Mouse (Mus musculus): Measurements from ENCODE around the gene Ppp4c. TPM values are rescaled to one million over a fixed set of nuclear protein-coding genes. Genes with fewer than 3 reads are reported as not detected.

The Ppp4c gene
- polyA plus RNA-seq, 1 experiment from 2014 or later: 374 TPM

DNA sequence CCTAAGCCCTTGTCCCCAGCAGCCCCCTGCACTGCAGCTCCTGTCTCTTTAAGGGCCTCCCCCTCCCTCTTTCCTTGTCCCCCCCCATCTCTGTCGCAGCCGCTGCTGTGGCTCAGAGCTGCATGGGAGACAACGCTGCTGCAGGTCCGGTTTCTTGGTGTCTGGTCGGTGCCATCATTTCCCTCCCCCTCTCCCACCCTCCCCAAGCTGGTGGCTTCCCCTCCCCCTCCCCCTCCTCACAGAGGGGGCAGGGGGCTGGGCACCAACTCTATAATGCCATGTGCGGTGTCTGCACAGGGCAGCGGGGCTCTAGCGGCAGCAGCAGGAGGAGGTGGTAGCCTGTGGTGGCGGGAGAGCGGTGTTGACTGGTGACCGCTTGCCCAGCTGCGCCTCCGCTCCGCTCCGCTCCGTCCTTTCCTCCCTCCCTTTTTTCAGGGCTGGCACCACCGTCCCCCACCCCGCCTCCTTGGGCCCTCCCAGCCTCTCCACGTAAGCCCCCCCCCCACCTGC is 31.0 kb upstream of the Ppp4c start:
- peak overlapping the region; percentile 33 for H3K4me3 ChIP-seq (ENCODE audit: low read depth, low read length)
- H3K4me2 ChIP-seq (ENCODE audit: low read depth, low read length): peak overlapping the region; percentile 68
- no peak overlapping the region for H3K27ac ChIP-seq (replicated peaks; ENCODE audit: low read depth, low read length)
- WGBS: 0% methylated on average over 16 of the region's 19 CpGs
- H3K9me3 ChIP-seq (replicated peaks; ENCODE audit: control insufficient read depth, low read length): no peaks in the 10 kb centered on the region
- peaks cover 3% of the 10 kb centered on the region; the same call in 1 of the 2 replicates for H3K4me1 ChIP-seq (ENCODE audit: control insufficient read depth, insufficient read depth, low read length)
- H3K36me3 ChIP-seq (replicated peaks; ENCODE audit: control insufficient read depth, insufficient read depth, low read depth, low read length): no peaks in the 10 kb centered on the region
- peaks cover 17% of the 10 kb centered on the region for H3K27me3 ChIP-seq (ENCODE audit: control insufficient read depth, insufficient read depth, low read length)
- DNase-seq (ENCODE audit: low spot score): peak; percentile 20
- ATAC-seq (replicated peaks; ENCODE audit: insufficient number of reproducible peaks, low FRiP score, low TSS enrichment, low read depth): no peak
- peak overlapping the region; percentile 53 for H3K9ac ChIP-seq (replicated peaks; ENCODE audit: low read length)

DNA sequence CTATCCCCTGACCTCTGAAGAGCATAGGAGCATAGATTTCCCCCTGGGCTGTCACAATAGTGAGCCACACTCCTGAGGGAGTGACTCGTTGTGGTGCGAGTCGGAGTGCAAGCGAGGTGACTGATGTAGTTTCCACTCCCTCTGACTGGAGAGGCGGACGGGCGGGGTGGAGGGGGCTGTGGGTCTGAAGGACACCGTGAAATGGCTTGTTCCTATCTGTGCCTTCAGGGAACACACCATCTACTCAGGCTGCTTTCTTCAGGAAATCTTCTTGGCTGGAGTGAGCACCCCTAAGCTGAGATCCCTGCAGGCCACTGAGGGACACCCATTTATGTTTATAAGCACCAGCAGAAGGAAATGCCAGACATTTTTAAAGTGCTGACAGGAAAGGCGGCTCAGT is 30.4 kb upstream of the Ppp4c start:
- Histone ChIP-seq H3K4me1 (ENCODE audit: control insufficient read depth, insufficient read depth, low read length) (peaks cover 3% of the 10 kb centered on the region; the same call in 1 of the 2 replicates), H3K9me3 (replicated peaks; ENCODE audit: control insufficient read depth, low read length) (no peaks in the 10 kb centered on the region), H3K4me2 (ENCODE audit: low read depth, low read length) (peak overlapping the region; percentile 68; the same call in 1 of the 2 replicates), H3K4me3 (ENCODE audit: low read depth, low read length) (peak overlapping the region; percentile 33; the same call in 1 of the 2 replicates), H3K27ac (replicated peaks; ENCODE audit: low read depth, low read length) (no peak overlapping the region), H3K27me3 (ENCODE audit: control insufficient read depth, insufficient read depth, low read length) (peaks cover 17% of the 10 kb centered on the region), H3K36me3 (replicated peaks; ENCODE audit: control insufficient read depth, insufficient read depth, low read depth, low read length) (no peaks in the 10 kb centered on the region), H3K9ac (replicated peaks; ENCODE audit: low read length) (no peak overlapping the region; the same call in 1 of the 2 replicates)
- no peak for DNase-seq (ENCODE audit: low spot score)
- 8% methylated on average over 9 of the region's 9 CpGs for WGBS
- ATAC-seq (replicated peaks; ENCODE audit: insufficient number of reproducible peaks, low FRiP score, low TSS enrichment, low read depth): no peak

DNA sequence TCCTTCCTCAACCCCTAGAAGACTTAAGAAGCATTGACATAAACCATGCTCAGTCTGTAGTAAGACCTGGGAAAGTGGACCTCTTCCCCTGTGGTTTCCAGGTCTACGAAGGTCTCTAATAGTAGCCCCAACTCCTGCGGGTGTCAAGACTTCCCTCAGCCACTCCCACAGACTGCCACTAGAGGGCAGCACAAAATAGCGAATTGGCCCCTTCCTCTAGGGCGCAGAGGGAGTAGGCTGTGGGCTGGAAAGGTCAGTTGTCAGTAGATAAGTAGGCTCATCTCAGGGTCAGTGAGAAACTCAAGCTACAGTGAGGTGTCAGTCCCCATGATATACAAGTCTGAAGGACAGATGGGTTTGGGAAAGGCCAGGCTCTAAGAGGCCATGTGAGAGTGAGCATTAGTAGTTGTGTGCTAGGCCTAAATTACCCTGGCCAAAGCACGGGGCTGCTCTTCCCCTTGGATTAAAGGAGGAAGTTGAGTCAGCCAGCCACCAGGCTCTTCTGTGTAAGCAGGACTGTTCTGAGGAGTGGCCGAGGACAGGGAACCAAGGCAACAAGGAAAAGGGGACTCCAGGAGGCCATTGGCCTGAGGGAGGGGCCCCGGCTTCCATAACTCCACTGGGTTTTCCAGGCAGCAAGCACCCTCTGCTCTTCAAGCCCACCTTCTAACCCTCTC is 29.7 kb upstream of the Ppp4c start:
- Histone ChIP-seq H3K27ac (replicated peaks; ENCODE audit: low read depth, low read length) (no peak overlapping the region), H3K4me3 (ENCODE audit: low read depth, low read length) (no peak overlapping the region), H3K4me2 (ENCODE audit: low read depth, low read length) (no peak overlapping the region), H3K36me3 (replicated peaks; ENCODE audit: control insufficient read depth, insufficient read depth, low read depth, low read length) (no peaks in the 10 kb centered on the region), H3K4me1 (ENCODE audit: control insufficient read depth, insufficient read depth, low read length) (peaks cover 3% of the 10 kb centered on the region; the same call in 1 of the 2 replicates), H3K27me3 (ENCODE audit: control insufficient read depth, insufficient read depth, low read length) (peaks cover 17% of the 10 kb centered on the region), H3K9me3 (replicated peaks; ENCODE audit: control insufficient read depth, low read length) (no peaks in the 10 kb centered on the region), H3K9ac (replicated peaks; ENCODE audit: low read length) (no peak overlapping the region)
- ATAC-seq (replicated peaks; ENCODE audit: insufficient number of reproducible peaks, low FRiP score, low TSS enrichment, low read depth) (peak; percentile 67; the same call in 1 of the 2 replicates), DNase-seq (ENCODE audit: low spot score) (peak; percentile 89)
- WGBS: 18% methylated on average over 7 of the region's 7 CpGs

DNA sequence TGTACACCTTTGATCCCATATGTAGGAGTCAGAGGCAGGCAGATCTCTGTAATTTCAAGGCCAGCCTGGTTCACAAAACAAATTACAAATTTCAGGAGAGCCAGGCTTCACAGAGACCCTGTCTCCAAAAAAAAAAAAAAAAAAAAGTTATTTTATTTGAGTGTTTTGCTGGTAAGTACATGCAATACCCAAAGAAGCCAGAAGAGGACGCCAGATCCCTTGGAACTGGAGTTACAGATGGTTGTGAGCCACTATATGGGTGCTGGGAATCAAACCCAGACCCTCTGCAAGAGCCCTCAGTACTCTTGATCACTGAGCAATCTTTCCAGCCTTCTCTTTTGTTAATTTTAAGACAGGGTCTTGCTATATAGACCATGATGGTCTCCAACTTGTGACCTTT is 26.5 kb upstream of the Ppp4c start:
- H3K27ac ChIP-seq (replicated peaks; ENCODE audit: low read depth, low read length): no peak overlapping the region
- H3K36me3 ChIP-seq (replicated peaks; ENCODE audit: control insufficient read depth, insufficient read depth, low read depth, low read length): no peaks in the 10 kb centered on the region
- no peak overlapping the region for H3K4me3 ChIP-seq (ENCODE audit: low read depth, low read length)
- WGBS: 45% methylated on average over 1 of the region's 1 CpGs
- H3K4me1 ChIP-seq (ENCODE audit: control insufficient read depth, insufficient read depth, low read length): peaks cover 3% of the 10 kb centered on the region; the same call in 1 of the 2 replicates
- no peaks in the 10 kb centered on the region for H3K9me3 ChIP-seq (replicated peaks; ENCODE audit: control insufficient read depth, low read length)
- no peak overlapping the region for H3K9ac ChIP-seq (replicated peaks; ENCODE audit: low read length)
- peaks cover 12% of the 10 kb centered on the region for H3K27me3 ChIP-seq (ENCODE audit: control insufficient read depth, insufficient read depth, low read length)
- no peak overlapping the region for H3K4me2 ChIP-seq (ENCODE audit: low read depth, low read length)
- ATAC-seq (replicated peaks; ENCODE audit: insufficient number of reproducible peaks, low FRiP score, low TSS enrichment, low read depth) (no peak), DNase-seq (ENCODE audit: low spot score) (no peak)

DNA sequence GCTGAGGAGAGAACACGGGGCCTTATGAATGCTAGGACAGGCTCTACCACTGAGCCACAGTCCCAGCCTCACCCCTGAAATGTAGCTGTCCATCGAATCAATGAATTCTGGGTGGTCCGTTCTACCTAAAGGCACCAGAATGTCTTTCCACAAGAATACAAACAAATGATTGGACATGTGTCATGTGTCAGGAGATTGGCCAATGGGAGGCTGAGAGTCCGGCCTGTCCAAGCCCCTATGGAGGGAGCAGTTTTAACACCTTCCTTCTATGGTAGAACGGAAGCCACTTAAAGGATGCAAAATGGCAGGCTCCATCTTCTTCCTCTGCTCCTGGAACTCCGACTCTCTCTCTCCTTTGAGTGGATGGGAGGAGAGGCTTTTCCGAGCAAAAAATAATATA is 25.3 kb upstream of the Ppp4c start:
- ATAC-seq (replicated peaks; ENCODE audit: insufficient number of reproducible peaks, low FRiP score, low TSS enrichment, low read depth): no peak
- Histone ChIP-seq H3K27ac (replicated peaks; ENCODE audit: low read depth, low read length) (no peak overlapping the region), H3K4me1 (ENCODE audit: control insufficient read depth, insufficient read depth, low read length) (no peaks in the 10 kb centered on the region), H3K9me3 (replicated peaks; ENCODE audit: control insufficient read depth, low read length) (no peaks in the 10 kb centered on the region), H3K36me3 (replicated peaks; ENCODE audit: control insufficient read depth, insufficient read depth, low read depth, low read length) (no peaks in the 10 kb centered on the region), H3K9ac (replicated peaks; ENCODE audit: low read length) (no peak overlapping the region), H3K4me3 (ENCODE audit: low read depth, low read length) (no peak overlapping the region), H3K4me2 (ENCODE audit: low read depth, low read length) (no peak overlapping the region), H3K27me3 (ENCODE audit: control insufficient read depth, insufficient read depth, low read length) (peaks cover 3% of the 10 kb centered on the region; the same call in 1 of the 2 replicates)
- no peak for DNase-seq (ENCODE audit: low spot score)
- 82% methylated on average over 7 of the region's 7 CpGs for WGBS

DNA sequence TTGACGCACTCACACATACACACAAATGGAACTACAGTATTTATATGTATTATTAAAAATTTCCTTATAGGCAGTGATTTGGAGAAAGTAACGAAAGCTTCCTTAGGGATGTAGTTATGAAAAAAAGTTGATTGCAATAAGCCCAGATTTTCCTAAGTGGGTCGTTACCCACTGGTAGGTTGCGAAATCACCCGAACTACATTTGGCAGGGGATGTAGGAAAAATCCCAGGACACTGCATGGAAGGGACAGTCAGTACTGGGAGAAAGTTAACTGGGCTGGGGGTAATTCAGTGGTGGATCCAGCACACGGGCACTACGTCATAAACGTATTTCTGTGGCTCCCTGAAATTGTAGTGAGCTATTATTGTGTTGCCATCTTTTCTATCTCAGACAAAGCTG is 24.2 kb upstream of the Ppp4c start:
- Histone ChIP-seq H3K9me3 (replicated peaks; ENCODE audit: control insufficient read depth, low read length) (no peaks in the 10 kb centered on the region), H3K27ac (replicated peaks; ENCODE audit: low read depth, low read length) (no peak overlapping the region), H3K27me3 (ENCODE audit: control insufficient read depth, insufficient read depth, low read length) (no peaks in the 10 kb centered on the region), H3K4me1 (ENCODE audit: control insufficient read depth, insufficient read depth, low read length) (no peaks in the 10 kb centered on the region), H3K36me3 (replicated peaks; ENCODE audit: control insufficient read depth, insufficient read depth, low read depth, low read length) (no peaks in the 10 kb centered on the region), H3K4me3 (ENCODE audit: low read depth, low read length) (no peak overlapping the region), H3K9ac (replicated peaks; ENCODE audit: low read length) (no peak overlapping the region), H3K4me2 (ENCODE audit: low read depth, low read length) (no peak overlapping the region)
- DNase-seq (ENCODE audit: low spot score) (no peak), ATAC-seq (replicated peaks; ENCODE audit: insufficient number of reproducible peaks, low FRiP score, low TSS enrichment, low read depth) (no peak)
- 88% methylated on average over 8 of the region's 8 CpGs for WGBS

DNA sequence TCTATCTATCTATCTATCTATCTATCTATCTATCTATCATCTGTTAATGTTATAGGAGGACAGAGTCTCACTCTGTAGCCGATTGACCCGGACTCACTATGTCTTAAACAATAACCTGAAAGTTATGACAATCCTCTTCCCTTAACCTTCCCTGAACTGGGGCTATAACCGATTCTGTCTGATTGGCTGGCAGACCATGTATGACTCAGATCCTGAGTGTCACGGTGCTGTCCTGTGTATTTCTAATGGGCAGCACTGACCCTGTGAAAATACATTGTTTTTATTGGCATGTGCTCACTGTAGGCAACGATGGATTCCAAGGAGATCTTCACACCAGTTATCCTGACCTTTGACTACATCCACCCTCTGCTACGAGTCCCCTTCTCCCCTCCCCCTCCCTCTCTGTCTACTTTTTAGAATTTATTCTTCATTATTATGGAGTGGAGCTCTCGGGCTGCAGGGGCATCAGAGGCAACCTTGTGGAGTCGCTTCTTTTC is 23.5 kb upstream of the Ppp4c start:
- no peak overlapping the region for H3K4me3 ChIP-seq (ENCODE audit: low read depth, low read length)
- no peaks in the 10 kb centered on the region for H3K36me3 ChIP-seq (replicated peaks; ENCODE audit: control insufficient read depth, insufficient read depth, low read depth, low read length)
- DNase-seq (ENCODE audit: low spot score) (no peak), ATAC-seq (replicated peaks; ENCODE audit: insufficient number of reproducible peaks, low FRiP score, low TSS enrichment, low read depth) (no peak)
- H3K27ac ChIP-seq (replicated peaks; ENCODE audit: low read depth, low read length): no peak overlapping the region
- H3K27me3 ChIP-seq (ENCODE audit: control insufficient read depth, insufficient read depth, low read length): no peaks in the 10 kb centered on the region
- H3K9me3 ChIP-seq (replicated peaks; ENCODE audit: control insufficient read depth, low read length): no peaks in the 10 kb centered on the region
- no peak overlapping the region for H3K4me2 ChIP-seq (ENCODE audit: low read depth, low read length)
- no peak overlapping the region for H3K9ac ChIP-seq (replicated peaks; ENCODE audit: low read length)
- no peaks in the 10 kb centered on the region for H3K4me1 ChIP-seq (ENCODE audit: control insufficient read depth, insufficient read depth, low read length)
- 72% methylated on average over 8 of the region's 8 CpGs for WGBS

DNA sequence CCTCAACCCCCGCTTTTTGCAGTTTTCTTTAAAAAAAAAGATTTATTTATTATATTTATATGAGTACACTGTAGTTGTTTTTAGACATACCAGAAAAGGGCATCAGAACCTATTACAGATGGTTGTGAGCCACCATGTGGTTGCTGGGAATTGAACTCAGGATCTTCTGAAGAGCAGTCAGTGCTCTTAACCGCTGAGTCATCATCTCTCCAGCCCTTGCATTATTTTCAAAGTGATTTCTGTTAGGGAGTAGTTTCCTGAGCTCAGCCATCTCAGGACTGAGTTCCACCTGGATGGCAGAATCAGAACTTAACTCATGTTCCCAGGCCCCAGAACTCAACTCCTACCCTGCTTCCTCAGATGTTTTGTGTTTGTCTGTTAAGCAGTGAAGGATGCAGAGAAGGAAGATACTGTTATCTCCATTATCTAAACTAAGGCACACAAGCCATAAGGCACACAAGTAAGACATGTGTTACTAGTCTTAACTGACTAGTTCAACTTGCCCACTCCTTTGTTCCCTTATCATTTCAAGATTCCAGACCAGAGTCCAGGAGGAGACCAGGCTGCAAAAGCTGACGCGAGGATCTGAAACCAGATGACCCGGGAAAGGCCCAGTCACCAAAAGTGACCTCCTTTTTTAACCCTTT is 17.6 kb upstream of the Ppp4c start:
- Histone ChIP-seq H3K27me3 (ENCODE audit: control insufficient read depth, insufficient read depth, low read length) (no peaks in the 10 kb centered on the region), H3K9ac (replicated peaks; ENCODE audit: low read length) (no peak overlapping the region), H3K27ac (replicated peaks; ENCODE audit: low read depth, low read length) (no peak overlapping the region), H3K36me3 (replicated peaks; ENCODE audit: control insufficient read depth, insufficient read depth, low read depth, low read length) (no peaks in the 10 kb centered on the region), H3K4me3 (ENCODE audit: low read depth, low read length) (no peak overlapping the region), H3K9me3 (replicated peaks; ENCODE audit: control insufficient read depth, low read length) (no peaks in the 10 kb centered on the region), H3K4me1 (ENCODE audit: control insufficient read depth, insufficient read depth, low read length) (peaks cover 2% of the 10 kb centered on the region; the same call in 1 of the 2 replicates), H3K4me2 (ENCODE audit: low read depth, low read length) (no peak overlapping the region)
- ATAC-seq (replicated peaks; ENCODE audit: insufficient number of reproducible peaks, low FRiP score, low TSS enrichment, low read depth): no peak
- no peak for DNase-seq (ENCODE audit: low spot score)
- 52% methylated on average over 5 of the region's 5 CpGs for WGBS

Measured in embryonic facial prominence, embryonic 11.5 days (tissue).